Mouse (Mus musculus) stomach, postnatal 0 days (tissue): ENCODE data around the gene Gm8108. TPM values are rescaled to one million over a fixed set of nuclear protein-coding genes. Genes with fewer than 3 reads are reported as not detected.
"Not testable (repeated sequence)": the region's sequence is repeated elsewhere in the genome, so short reads cannot be mapped to it uniquely, and the experiment has no call there.

Experiments used
- ATAC-seq: fragments of 200-750 bp; cut with Nextera tagmentation; 2 replicates; pipeline ENCODE4 v1.8.0; 2017; ENCODE audit not compliant: low FRiP score, low TSS enrichment
- DNase-seq: peaks from one replicate; pipeline ENCODE4 v3.0.0-alpha.2; 2016; ENCODE audit warnings: low spot score
- H3K27ac ChIP-seq: fragments of 300-500 bp; sonication (generic); replicated peaks from 2 replicates; pipeline ENCODE4 v1.5.1; 2014; ENCODE audit warnings: mild to moderate bottlenecking, control low read depth
- H3K27me3 ChIP-seq: fragments of 300-500 bp; sonication (generic); 2 replicates; pipeline ENCODE4 v1.6.1; 2014; ENCODE audit warnings: low read length; ENCODE audit not compliant: control insufficient read depth, insufficient read depth
- H3K36me3 ChIP-seq: fragments of 300-500 bp; sonication (generic); 2 replicates; pipeline ENCODE4 v1.6.1; 2014; ENCODE audit warnings: low read length, mixed read lengths; ENCODE audit not compliant: control insufficient read depth, insufficient read depth
- H3K4me1 ChIP-seq: fragments of 300-500 bp; sonication (generic); replicated peaks from 2 replicates; pipeline ENCODE4 v1.6.1; 2014; ENCODE audit warnings: antibody characterized with exemption; ENCODE audit not compliant: control insufficient read depth, insufficient read depth
- H3K4me2 ChIP-seq: fragments of 300-500 bp; sonication (generic); replicated peaks from 2 replicates; pipeline ENCODE4 v1.6.1; 2014; ENCODE audit warnings: low read depth, mild to moderate bottlenecking, control low read depth, moderate library complexity
- H3K4me3 ChIP-seq: fragments of 300-500 bp; sonication (generic); 2 replicates; pipeline ENCODE4 v1.5.1; 2014; ENCODE audit warnings: low read depth, low read length, control low read depth
- H3K9ac ChIP-seq: fragments of 300-500 bp; sonication (generic); 2 replicates; pipeline ENCODE4 v1.6.1; 2014; ENCODE audit warnings: mild to moderate bottlenecking, low read length, control low read depth, mixed read lengths
- H3K9me3 ChIP-seq: fragments of 300-500 bp; sonication (generic); 2 replicates; pipeline ENCODE4 v1.6.1; 2016; ENCODE audit warnings: low read length; ENCODE audit not compliant: control insufficient read depth
- WGBS: fragments of 180-500 bp; shearing (Covaris S2); extraction: QIAGEN DNeasy Blood & Tissue Kit; methylation state at CpG from one replicate; pipeline ENCODE4 v1.1.7; 2014; 5-methylcytosine and 5-hydroxymethylcytosine counted together
- polyA plus RNA-seq: library from polyadenylated mRNA; unstranded; fragments of >200 nt; fragmentation: Nextera tagmentation; extraction: Ambion mirVana; gene quantifications from 2 replicates; pipeline ENCODE4 v1.2.1, GENCODE M21; 2015

Gm8108 gene
- polyA plus RNA-seq, result 0.50 TPM in 1 of 2 replicates, not detected in the other

GRCm38 (mm10) chr14:4110426-4110825 is at the start of gene Gm8108:
Gene Gm8108 (plus strand): TSS chr14:4110526.
- H3K9ac ChIP-seq, H3K4me1 ChIP-seq, H3K27ac ChIP-seq, H3K36me3 ChIP-seq, ATAC-seq, H3K9me3 ChIP-seq, H3K27me3 ChIP-seq: not testable (repeated sequence)
- DNase-seq, result peak; percentile 12
- peak within 1 kb of the TSS; percentile 22; the same call in 1 of the 2 replicates for H3K4me3 ChIP-seq
- peak within 1 kb of the TSS; percentile 34 for H3K4me2 ChIP-seq
- WGBS, result under 1% methylated on average over 15 of the region's 37 CpGs

GRCm38 (mm10) chr14:4083820-4084219 is 26.5 kb upstream of the Gm8108 start, which contains the start of gene Gm3115:
Gene Gm3115 (plus strand): TSS chr14:4084120.
- H3K9me3 ChIP-seq, H3K27me3 ChIP-seq, H3K4me3 ChIP-seq, H3K36me3 ChIP-seq, ATAC-seq, H3K9ac ChIP-seq, H3K4me2 ChIP-seq, H3K4me1 ChIP-seq, DNase-seq, H3K27ac ChIP-seq: not testable (repeated sequence)
- WGBS, result 60% methylated on average over 3 of the region's 3 CpGs

- not testable (repeated sequence) for DNase-seq, H3K36me3 ChIP-seq, H3K4me1 ChIP-seq, H3K9me3 ChIP-seq, H3K4me2 ChIP-seq, H3K9ac ChIP-seq, H3K27ac ChIP-seq, ATAC-seq, H3K4me3 ChIP-seq, H3K27me3 ChIP-seq
- 81% methylated on average over 4 of the region's 4 CpGs for WGBS
These were observed 31.3 kb downstream of the Gm8108 start for GRCm38 (mm10) chr14:4141646-4142045.

- not testable (repeated sequence) for ATAC-seq, H3K9ac ChIP-seq, H3K4me3 ChIP-seq, DNase-seq, H3K4me2 ChIP-seq, H3K27me3 ChIP-seq, H3K4me1 ChIP-seq, H3K27ac ChIP-seq, H3K36me3 ChIP-seq, H3K9me3 ChIP-seq
- WGBS, result no CpG with 5 or more reads among the region's 2 CpGs
These were observed 54.4 kb downstream of the Gm8108 start, which contains the start of gene Gm3127 for GRCm38 (mm10) chr14:4164730-4165129. Gene Gm3127 (plus strand): TSS chr14:4165030.

- ATAC-seq, H3K4me3 ChIP-seq: not testable (repeated sequence)
- peak; percentile 11 for DNase-seq
These were observed 71.7 kb downstream of the Gm8108 start for GRCm38 (mm10) chr14:4182030-4182429.

More at GRCm38 (mm10) chr14:4182030-4182429, 71.7 kb downstream of the Gm8108 start:
- not testable (repeated sequence) for H3K36me3 ChIP-seq, H3K27me3 ChIP-seq, H3K9ac ChIP-seq, H3K9me3 ChIP-seq, H3K27ac ChIP-seq, H3K4me1 ChIP-seq
- H3K4me2 ChIP-seq, result peak overlapping the region; percentile 14; the same call in 1 of the 2 replicates
- 4% methylated on average over 12 of the region's 14 CpGs for WGBS

Other genes with a start within 250 kb of the Gm8108 start
- gene Gm2916, start 226.4 kb upstream of the Gm8108 start, polyA plus RNA-seq, result 0.19 TPM in 1 of 2 replicates, not detected in the other
- gene Gm3029, start 178.8 kb upstream of the Gm8108 start, polyA plus RNA-seq, result not detected in 2 replicates
- gene Gm3095, start 147.0 kb upstream of the Gm8108 start, polyA plus RNA-seq, result not detected in 2 replicates
- gene Gm3099, start 112.1 kb upstream of the Gm8108 start, polyA plus RNA-seq, result 0.05 TPM in 1 of 2 replicates, not detected in the other
- gene Gm5796, start 86.6 kb upstream of the Gm8108 start, polyA plus RNA-seq, result 0.07 and 0.15 TPM in 2 replicates
- not detected in 2 replicates for gene Gm3115, start 26.4 kb upstream of the Gm8108 start, polyA plus RNA-seq
- gene Gm3127, start 54.5 kb downstream of the Gm8108 start, polyA plus RNA-seq, result not detected in 2 replicates
- gene Gm2974, start 72.0 kb downstream of the Gm8108 start, polyA plus RNA-seq, result 0.10 and 0.22 TPM in 2 replicates
- not detected in 2 replicates for gene Gm3138, start 139.1 kb downstream of the Gm8108 start, polyA plus RNA-seq
- 0.11 TPM in 1 of 2 replicates, not detected in the other for gene Gm3149, start 206.8 kb downstream of the Gm8108 start, polyA plus RNA-seq
- 0.13 TPM in 1 of 2 replicates, not detected in the other for gene 2610042L04Rik, start 224.2 kb downstream of the Gm8108 start, polyA plus RNA-seq